Mouse (Mus musculus) small intestine, adult 2 months (tissue): ENCODE measurements around the gene Gm37240.

Source experiments
- CTCF ChIP-seq: fragments of 200-500 bp; IDR thresholded peaks from 2 replicates; pipeline ENCODE4 v1.5.1; 2012; ENCODE audit warnings: low read depth, mild to moderate bottlenecking, control low read depth, inconsistent platforms, low read length, moderate library complexity, mixed read lengths; ENCODE audit not compliant: insufficient replicate concordance, insufficient read length; ENCODE audit errors: extremely low read depth
- POLR2A ChIP-seq: fragments of 200-500 bp; IDR thresholded peaks from 2 replicates; pipeline ENCODE4 v1.6.1; 2012; ENCODE audit warnings: low read depth, mild to moderate bottlenecking, control low read depth, inconsistent platforms, low read length, moderate library complexity

DNA sequence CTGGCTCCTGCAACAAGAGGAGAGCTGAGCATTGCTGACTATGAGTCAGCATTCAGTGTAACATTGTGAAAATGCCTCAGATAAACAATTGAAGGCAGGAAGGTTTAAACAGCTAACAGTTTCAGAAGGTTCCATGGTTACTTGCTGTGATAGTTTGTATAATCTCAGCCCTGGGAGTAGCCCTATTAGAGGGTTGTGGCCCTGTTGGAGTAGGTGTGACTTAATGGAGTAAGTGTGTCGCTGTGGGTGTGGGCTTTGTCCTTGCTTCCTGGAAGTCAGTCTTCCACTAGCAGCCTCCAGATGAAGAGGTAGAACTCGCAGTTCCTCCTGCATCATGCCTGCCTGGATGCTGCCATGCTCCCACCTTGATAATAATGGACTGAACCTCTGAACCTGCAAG, 430.3 kb downstream of the Gm37240 start:
- TF ChIP-seq CTCF (no peak), POLR2A (no peak)
